Comparison of ENCODE assay signal across 8 mouse cellular contexts in the genomic region with DNA sequence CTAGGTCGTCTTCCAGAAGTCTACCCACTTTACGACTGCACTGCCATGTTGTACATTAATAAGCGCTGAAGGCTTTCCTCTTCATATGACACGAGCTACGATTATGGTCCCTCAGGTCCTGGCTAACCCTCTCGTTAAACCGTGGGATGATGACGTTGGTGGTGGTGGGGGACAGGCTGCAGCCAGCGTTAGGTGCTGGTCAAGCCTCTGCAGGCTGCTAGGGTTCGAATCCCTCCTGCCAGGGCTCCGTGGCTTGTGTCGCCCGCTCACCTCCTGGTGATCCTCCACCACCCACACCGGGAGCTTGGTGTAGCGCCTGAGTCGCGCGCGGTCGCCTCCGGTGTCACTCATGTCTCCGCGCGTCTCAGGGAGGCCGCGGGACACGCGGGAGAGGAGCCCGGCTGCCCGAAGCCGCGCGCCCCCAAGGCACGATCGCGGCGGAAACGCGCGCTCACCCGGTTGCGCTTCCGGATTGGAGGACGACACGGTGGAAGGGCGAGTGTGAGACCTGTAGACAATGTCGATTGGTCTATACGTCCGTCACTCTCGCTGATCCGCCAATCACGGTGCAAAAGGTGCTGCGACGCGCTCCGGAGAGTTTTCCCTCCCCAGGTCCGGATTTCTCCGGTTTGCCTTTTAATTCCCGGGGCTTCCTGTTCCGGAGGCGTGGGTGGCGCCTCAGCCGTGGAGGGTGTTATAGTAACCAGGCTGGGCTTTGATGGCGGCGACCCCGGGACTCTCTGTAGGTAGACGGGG. TPM values are rescaled to one million over a fixed set of nuclear protein-coding genes. Genes with fewer than 3 reads are reported as not detected.
DNase-seq lines count a peak whose midpoint lies in the region; ATAC-seq and TF ChIP-seq lines count a peak whose summit lies in the region.

Gene 6030458C11Rik (minus strand): TSS at position 453 of the 756 bp plus-strand sequence.
Gene Drosha (plus strand): TSS at position 619 of the 756 bp plus-strand sequence.

- intact Hi-C loops in gastrocnemius, adult 2 months (cut with DNase I), result no loop called here
- intact Hi-C loops in left cerebral cortex, adult 2 months (cut with DNase I), result no loop called here

- peaks cover 8% of the 10 kb centered on the region; the same call in 1 of the 2 replicates for H3K4me1 ChIP-seq in hindbrain, postnatal 0 days (ENCODE audit: insufficient read depth, low read length)

- no peaks in the 10 kb centered on the region for H3K27me3 ChIP-seq in hindbrain, postnatal 0 days (ENCODE audit: insufficient read depth, low read length)

- no peaks in the 10 kb centered on the region for H3K9me3 ChIP-seq in hindbrain, postnatal 0 days (ENCODE audit: low read length)

- DNase-seq in ZHBTc4 (ENCODE audit: low read depth, low spot score), result peak; percentile 99
- peak; percentile 99 for DNase-seq in gastrocnemius, adult 2 months
- peak; percentile 99 for DNase-seq in hindbrain, postnatal 0 days (ENCODE audit: low spot score)
- peak; percentile 98 to 99 for DNase-seq in left cerebral cortex, adult 2 months (ENCODE audit: extremely low spot score in 1 of 2, low spot score in 2 of 2)
- DNase-seq in right cerebral cortex, adult 2 months (ENCODE audit: low spot score in 2 of 2), result peak; percentile 99 to 100
- peak; percentile 99 for DNase-seq in urinary bladder, postnatal 14 days (ENCODE audit: low spot score)

- H3K27ac ChIP-seq in gastrocnemius, adult 2 months, result peak within 1 kb of the TSS; percentile 96
- H3K27ac ChIP-seq in hindbrain, postnatal 0 days, result peak within 1 kb of the TSS; percentile 92
- H3K27ac ChIP-seq in left cerebral cortex, adult 2 months, result peak within 1 kb of the TSS; percentile 84

- peak within 1 kb of the TSS; percentile 99 for H3K4me3 ChIP-seq in gastrocnemius, adult 2 months
- peak within 1 kb of the TSS; percentile 94 for H3K4me3 ChIP-seq in hindbrain, postnatal 0 days (ENCODE audit: low read length)
- peak within 1 kb of the TSS; percentile 73 for H3K4me3 ChIP-seq in left cerebral cortex, adult 2 months

- H3K4me2 ChIP-seq in hindbrain, postnatal 0 days (ENCODE audit: low read depth, low read length), result peak within 1 kb of the TSS; percentile 80

- H3K9ac ChIP-seq in hindbrain, postnatal 0 days (replicated peaks; ENCODE audit: low read length), result peak within 1 kb of the TSS; percentile 91

- ATAC-seq in common myeloid progenitor, adult 5-6 weeks (replicated peaks; ENCODE audit: low read depth, poor library complexity, severe bottlenecking), result peak; percentile 98
- peak; percentile 100 for ATAC-seq in hindbrain, postnatal 0 days
- ATAC-seq in megakaryocyte, adult 5-6 weeks (ENCODE audit: poor library complexity, severe bottlenecking), result peak; percentile 98

- H3K36me3 ChIP-seq in hindbrain, postnatal 0 days (ENCODE audit: insufficient read depth, low read length), result peaks cover 26% of the 10 kb centered on the region; the same call in 1 of the 2 replicates

- under 1% methylated on average over 67 of the region's 67 CpGs for WGBS in hindbrain, postnatal 0 days

- TF ChIP-seq CTCF in gastrocnemius, adult 2 months (IDR thresholded peaks at IDR 0.05), result no peak
- TF ChIP-seq CTCF in hindbrain, postnatal 0 days (IDR thresholded peaks at IDR 0.05; ENCODE audit: low read depth), result no peak
- TF ChIP-seq CTCF in left cerebral cortex, adult 2 months (IDR thresholded peaks at IDR 0.05), result no peak

RNA-seq across cellular contexts. Expression of gene 6030458C11Rik, which starts in this region (rescaled TPM):
- total RNA-seq in common myeloid progenitor, adult 5-6 weeks (2017), result 21.8 and 22.3 TPM in 2 replicates
- 10 to 100 TPM; 21.5 to 22.7 TPM for total RNA-seq in gastrocnemius, adult 2 months (2021)
- 15.1 and 21.3 TPM in 2 replicates for total RNA-seq in hindbrain, postnatal 0 days (2014; rRNA removed)
- polyA plus RNA-seq in hindbrain, postnatal 0 days (2015; fragmentation: Nextera tagmentation; extraction: Ambion mirVana), result 21.1 and 25.0 TPM in 2 replicates
- 10 to 100 TPM; 26.4 to 26.9 TPM for total RNA-seq in left cerebral cortex, adult 2 months (2021)
- 8.1 and 9.1 TPM in 2 replicates for total RNA-seq in megakaryocyte, adult 5-6 weeks (2015)
- total RNA-seq in megakaryocyte, adult 5-6 weeks (2017), result 13.4 and 16.0 TPM in 2 replicates

RNA-seq across cellular contexts. Expression of gene Drosha, which starts in this region (rescaled TPM):
- total RNA-seq in common myeloid progenitor, adult 5-6 weeks (2017), result 24.7 and 46.8 TPM in 2 replicates
- total RNA-seq in gastrocnemius, adult 2 months (2021), result 10 to 100 TPM; 33.9 to 37.6 TPM
- total RNA-seq in hindbrain, postnatal 0 days (2014; rRNA removed), result 34.0 and 38.2 TPM in 2 replicates
- polyA plus RNA-seq in hindbrain, postnatal 0 days (2015; fragmentation: Nextera tagmentation; extraction: Ambion mirVana), result 32.3 and 33.7 TPM in 2 replicates
- total RNA-seq in left cerebral cortex, adult 2 months (2021), result 10 to 100 TPM; 90.7 to 91.1 TPM
- 14.7 and 16.7 TPM in 2 replicates for total RNA-seq in megakaryocyte, adult 5-6 weeks (2015)
- total RNA-seq in megakaryocyte, adult 5-6 weeks (2017), result 10.8 and 11.0 TPM in 2 replicates

Comparison
In these comparisons a context has a peak if more than half of its experiments do, and no peak if none do; other contexts are left out.
1. Peak in every context shown above with its lines: DNase-seq, ATAC-seq, H3K4me3 ChIP-seq and H3K27ac ChIP-seq.